Mouse (Mus musculus): Measurements from ENCODE around the gene Atg5. TPM values are rescaled to one million over a fixed set of nuclear protein-coding genes. Genes with fewer than 3 reads are reported as not detected.
"Not testable (repeated sequence)": the region's sequence is repeated elsewhere in the genome, so short reads cannot be mapped to it uniquely, and the experiment has no call there.

Gene Atg5
- polyA plus RNA-seq (2015; fragmentation: Nextera tagmentation; extraction: Ambion mirVana), result 46.2 and 49.2 TPM in 2 replicates

- WGBS, result under 1% methylated on average over 63 of the region's 63 CpGs
- Histone ChIP-seq H3K36me3 (no peaks in the 10 kb centered on the region), H3K4me2 (peak within 1 kb of the TSS; percentile 72), H3K9ac (peak within 1 kb of the TSS; percentile 62), H3K4me3 (peak within 1 kb of the TSS; percentile 82), H3K9me3 (no peaks in the 10 kb centered on the region), H3K4me1 (peaks cover 25% of the 10 kb centered on the region), H3K27me3 (no peaks in the 10 kb centered on the region), H3K27ac (peak within 1 kb of the TSS; percentile 94)
- peak; percentile 94 for ATAC-seq (ENCODE audit: insufficient number of reproducible peaks, low FRiP score, low TSS enrichment, low read depth)
Measured at GRCm38 (mm10) chr10:44268145-44268860, at the start of gene Atg5. Gene Atg5, plus strand, starts transcription at chr10:44268358.

- H3K27me3 ChIP-seq; H3K9me3 ChIP-seq; H3K4me2 ChIP-seq; H3K4me1 ChIP-seq; H3K9ac ChIP-seq; ATAC-seq (ENCODE audit: insufficient number of reproducible peaks, low FRiP score, low TSS enrichment, low read depth); H3K27ac ChIP-seq; H3K4me3 ChIP-seq; H3K36me3 ChIP-seq: not testable (repeated sequence)
- WGBS, result 16% methylated on average over 2 of the region's 2 CpGs
Measured at GRCm38 (mm10) chr10:44219073-44219472, 49.1 kb upstream of the Atg5 start.

- Histone ChIP-seq H3K36me3 (no peaks in the 10 kb centered on the region), H3K27me3 (no peaks in the 10 kb centered on the region), H3K4me2 (no peak overlapping the region), H3K9ac (no peak overlapping the region), H3K9me3 (no peaks in the 10 kb centered on the region), H3K27ac (no peak overlapping the region), H3K4me3 (no peak overlapping the region), H3K4me1 (no peaks in the 10 kb centered on the region)
- WGBS, result 91% methylated on average over 9 of the region's 9 CpGs
- ATAC-seq (ENCODE audit: insufficient number of reproducible peaks, low FRiP score, low TSS enrichment, low read depth), result no peak
Measured at GRCm38 (mm10) chr10:44224345-44224744, 43.8 kb upstream of the Atg5 start.

- not testable (repeated sequence) for H3K36me3 ChIP-seq; ATAC-seq (ENCODE audit: insufficient number of reproducible peaks, low FRiP score, low TSS enrichment, low read depth); H3K4me3 ChIP-seq; H3K9ac ChIP-seq; H3K27ac ChIP-seq; H3K27me3 ChIP-seq; H3K4me2 ChIP-seq; H3K9me3 ChIP-seq; H3K4me1 ChIP-seq
- 0% methylated on average over 1 of the region's 1 CpGs for WGBS
Measured at GRCm38 (mm10) chr10:44233351-44233750, 34.8 kb upstream of the Atg5 start.

- H3K4me2 ChIP-seq; ATAC-seq (ENCODE audit: insufficient number of reproducible peaks, low FRiP score, low TSS enrichment, low read depth): not testable (repeated sequence)
Measured at GRCm38 (mm10) chr10:44235298-44235697, 32.9 kb upstream of the Atg5 start.

GRCm38 (mm10) chr10:44256624-44257023 lies 11.5 kb upstream of the Atg5 start:
- no peaks in the 10 kb centered on the region for H3K9me3 ChIP-seq
- 36% methylated on average over 7 of the region's 7 CpGs for WGBS
- H3K4me1 ChIP-seq, result no peaks in the 10 kb centered on the region
- H3K4me2 ChIP-seq, result no peak overlapping the region
- H3K9ac ChIP-seq, result no peak overlapping the region
- H3K36me3 ChIP-seq, result no peaks in the 10 kb centered on the region
- H3K27ac ChIP-seq, result no peak overlapping the region
- no peak overlapping the region for H3K4me3 ChIP-seq
- ATAC-seq (ENCODE audit: insufficient number of reproducible peaks, low FRiP score, low TSS enrichment, low read depth), result no peak
- H3K27me3 ChIP-seq, result no peaks in the 10 kb centered on the region

More at GRCm38 (mm10) chr10:44235298-44235697, 32.9 kb upstream of the Atg5 start:
- not testable (repeated sequence) for H3K9me3 ChIP-seq, H3K4me1 ChIP-seq, H3K4me3 ChIP-seq, H3K9ac ChIP-seq, H3K27me3 ChIP-seq, H3K36me3 ChIP-seq, H3K27ac ChIP-seq
- WGBS, result 32% methylated on average over 7 of the region's 7 CpGs

GRCm38 (mm10) chr10:44265835-44266234 lies 2.3 kb upstream of the Atg5 start:
- Histone ChIP-seq H3K36me3 (no peaks in the 10 kb centered on the region), H3K9ac (no peak overlapping the region), H3K27ac (0 out of 2 replicates have a peak overlapping the region, but pooled peaks have one; percentile 47), H3K9me3 (no peaks in the 10 kb centered on the region), H3K4me3 (no peak overlapping the region), H3K4me2 (peak overlapping the region; percentile 72; the same call in 1 of the 2 replicates), H3K27me3 (no peaks in the 10 kb centered on the region), H3K4me1 (peaks cover 25% of the 10 kb centered on the region)
- WGBS, result 69% methylated on average over 3 of the region's 3 CpGs
- ATAC-seq (ENCODE audit: insufficient number of reproducible peaks, low FRiP score, low TSS enrichment, low read depth), result no peak

GRCm38 (mm10) chr10:44266561-44266960 lies 1.6 kb upstream of the Atg5 start:
- Histone ChIP-seq H3K9ac (no peak overlapping the region), H3K27me3 (no peaks in the 10 kb centered on the region), H3K4me2 (peak overlapping the region; percentile 72), H3K4me1 (peaks cover 25% of the 10 kb centered on the region), H3K4me3 (no peak overlapping the region), H3K9me3 (no peaks in the 10 kb centered on the region), H3K36me3 (no peaks in the 10 kb centered on the region), H3K27ac (no peak overlapping the region)
- no peak for ATAC-seq (ENCODE audit: insufficient number of reproducible peaks, low FRiP score, low TSS enrichment, low read depth)

GRCm38 (mm10) chr10:44267426-44268142 lies 574 bp upstream of the Atg5 start:
- 3% methylated on average over 11 of the region's 11 CpGs for WGBS
- no peaks in the 10 kb centered on the region for H3K27me3 ChIP-seq
- H3K4me1 ChIP-seq, result peaks cover 25% of the 10 kb centered on the region
- H3K4me2 ChIP-seq, result peak overlapping the region; percentile 72
- no peaks in the 10 kb centered on the region for H3K36me3 ChIP-seq
- peak overlapping the region; percentile 82 for H3K4me3 ChIP-seq
- peak overlapping the region; percentile 42 for H3K9ac ChIP-seq
- no peak for ATAC-seq (ENCODE audit: insufficient number of reproducible peaks, low FRiP score, low TSS enrichment, low read depth)
- no peaks in the 10 kb centered on the region for H3K9me3 ChIP-seq
- peak overlapping the region; percentile 94 for H3K27ac ChIP-seq

GRCm38 (mm10) chr10:44269211-44269610 lies 1.1 kb downstream of the Atg5 start:
- H3K9ac ChIP-seq, result no peak overlapping the region

GRCm38 (mm10) chr10:44282323-44282722 lies 14.2 kb downstream of the Atg5 start:
- Histone ChIP-seq H3K4me1 (no peaks in the 10 kb centered on the region), H3K9ac (no peak overlapping the region), H3K36me3 (peaks cover 15% of the 10 kb centered on the region), H3K27ac (no peak overlapping the region), H3K4me3 (no peak overlapping the region), H3K4me2 (no peak overlapping the region), H3K27me3 (no peaks in the 10 kb centered on the region), H3K9me3 (no peaks in the 10 kb centered on the region)
- WGBS, result 81% methylated on average over 1 of the region's 1 CpGs
- ATAC-seq (ENCODE audit: insufficient number of reproducible peaks, low FRiP score, low TSS enrichment, low read depth), result no peak

More at GRCm38 (mm10) chr10:44269211-44269610, 1.1 kb downstream of the Atg5 start:
- Histone ChIP-seq H3K27me3 (no peaks in the 10 kb centered on the region), H3K36me3 (no peaks in the 10 kb centered on the region), H3K9me3 (no peaks in the 10 kb centered on the region), H3K4me2 (peak overlapping the region; percentile 72), H3K4me1 (peaks cover 25% of the 10 kb centered on the region), H3K4me3 (peak overlapping the region; percentile 82), H3K27ac (no peak overlapping the region)
- WGBS, result 59% methylated on average over 2 of the region's 2 CpGs
- no peak for ATAC-seq (ENCODE audit: insufficient number of reproducible peaks, low FRiP score, low TSS enrichment, low read depth)

GRCm38 (mm10) chr10:44285106-44285505 lies 16.9 kb downstream of the Atg5 start:
- H3K9ac ChIP-seq, result no peak overlapping the region
- H3K4me3 ChIP-seq, result no peak overlapping the region
- no peaks in the 10 kb centered on the region for H3K9me3 ChIP-seq
- H3K4me1 ChIP-seq, result no peaks in the 10 kb centered on the region
- no peaks in the 10 kb centered on the region for H3K27me3 ChIP-seq
- no peak overlapping the region for H3K27ac ChIP-seq
- 72% methylated on average over 1 of the region's 1 CpGs for WGBS
- peaks cover 29% of the 10 kb centered on the region for H3K36me3 ChIP-seq
- H3K4me2 ChIP-seq, result no peak overlapping the region
- no peak for ATAC-seq (ENCODE audit: insufficient number of reproducible peaks, low FRiP score, low TSS enrichment, low read depth)

All from limb, embryonic 15.5 days (tissue).